Mouse (Mus musculus) liver, embryonic 14 days (tissue): ENCODE data around the gene Tspan10. TPM values are rescaled to one million over a fixed set of nuclear protein-coding genes. Genes with fewer than 3 reads are reported as not detected.

ENCODE experiments used
- polyA plus RNA-seq: library from polyadenylated mRNA; depleted of rRNA; stranded (reverse); fragments of >200 nt; gene quantifications from 2 replicates; pipeline ENCODE4 v1.2.3, GENCODE M21; 2012; rRNA removed

The Tspan10 gene
- polyA plus RNA-seq: 0.03 TPM in 1 of 2 replicates, not detected in the other

DNA sequence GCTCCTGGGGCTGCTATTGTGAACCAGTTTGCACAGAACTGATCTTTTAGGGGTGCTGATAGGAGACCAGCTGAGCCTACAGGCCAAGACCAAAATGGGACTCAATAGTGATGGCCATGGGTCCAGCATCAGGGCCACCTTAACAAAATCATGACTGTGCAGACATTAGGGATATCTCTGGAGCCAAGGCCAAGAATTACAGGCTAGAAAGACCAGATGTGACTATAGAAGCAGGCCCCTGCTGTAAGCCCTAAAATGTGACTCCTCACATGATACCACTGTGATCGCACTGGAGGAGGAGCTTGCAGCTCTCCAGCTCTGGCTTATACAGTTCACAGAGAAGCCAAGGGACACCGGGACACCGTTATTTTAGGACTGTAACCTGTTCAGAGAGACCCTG, at the start of gene Tspan10:
Tspan10 (plus strand) TSS at position 301 of the 400 bp plus-strand sequence.

DNA sequence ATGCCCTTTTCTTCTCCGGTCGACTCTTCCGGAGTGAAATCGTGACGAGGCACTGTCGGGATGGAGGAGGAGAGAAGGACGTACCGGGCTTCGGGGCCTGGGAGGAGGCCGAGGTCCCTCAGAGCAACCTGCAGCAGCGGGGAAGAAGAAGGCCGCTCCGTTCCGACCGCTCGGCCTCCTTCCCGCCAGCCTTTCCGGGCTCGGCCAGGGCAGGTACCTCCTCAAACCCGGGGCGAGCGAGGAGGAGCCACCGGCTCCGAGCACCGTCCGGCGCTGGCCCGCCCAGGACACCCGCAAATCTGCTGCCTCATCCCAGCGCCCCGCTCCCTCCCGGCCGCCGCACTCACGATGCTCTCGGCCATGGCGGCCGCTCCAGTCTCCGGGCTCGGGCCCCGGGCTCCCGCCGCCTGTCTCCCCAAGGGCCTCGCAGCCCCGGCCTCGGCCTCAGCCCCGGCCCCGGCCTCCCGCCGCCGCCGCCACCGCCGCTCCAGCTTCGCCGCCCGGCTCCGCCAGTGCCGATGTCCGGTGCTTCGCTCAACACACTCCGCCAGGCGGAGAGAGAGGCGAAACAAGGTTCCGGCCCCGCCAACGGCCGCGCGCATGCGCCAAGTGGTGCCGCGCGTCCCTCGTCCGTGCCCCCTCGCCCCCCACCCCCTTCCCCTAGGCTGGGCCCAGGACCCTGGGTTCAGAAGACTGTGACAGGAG, 5.1 kb upstream of the Tspan10 start, which contains the start of gene Nploc4:
Nploc4 (minus strand) TSS at position 557 of the 705 bp plus-strand sequence.

DNA sequence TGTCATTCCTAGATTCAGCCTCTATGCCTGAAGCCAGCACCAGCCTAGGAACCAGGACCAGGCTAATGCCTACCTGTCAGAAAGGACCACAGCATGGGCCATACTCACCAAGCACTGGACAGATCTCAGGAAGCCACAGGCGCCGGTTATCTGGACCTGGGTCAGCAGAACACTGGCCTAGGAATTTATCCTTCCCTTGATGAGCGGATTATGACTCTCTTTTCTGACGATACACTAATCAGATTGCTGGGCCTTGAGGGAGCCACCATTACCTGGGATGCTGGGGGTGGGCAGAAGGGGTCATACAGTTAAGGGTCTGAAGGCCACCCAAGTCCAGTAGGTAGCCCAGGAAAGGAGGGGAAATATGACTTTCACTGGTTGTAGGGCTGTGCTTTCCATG, 10.9 kb downstream of the Tspan10 start, which contains the start of gene Pde6g:
Pde6g (minus strand) TSS at position 195 of the 400 bp plus-strand sequence.

DNA sequence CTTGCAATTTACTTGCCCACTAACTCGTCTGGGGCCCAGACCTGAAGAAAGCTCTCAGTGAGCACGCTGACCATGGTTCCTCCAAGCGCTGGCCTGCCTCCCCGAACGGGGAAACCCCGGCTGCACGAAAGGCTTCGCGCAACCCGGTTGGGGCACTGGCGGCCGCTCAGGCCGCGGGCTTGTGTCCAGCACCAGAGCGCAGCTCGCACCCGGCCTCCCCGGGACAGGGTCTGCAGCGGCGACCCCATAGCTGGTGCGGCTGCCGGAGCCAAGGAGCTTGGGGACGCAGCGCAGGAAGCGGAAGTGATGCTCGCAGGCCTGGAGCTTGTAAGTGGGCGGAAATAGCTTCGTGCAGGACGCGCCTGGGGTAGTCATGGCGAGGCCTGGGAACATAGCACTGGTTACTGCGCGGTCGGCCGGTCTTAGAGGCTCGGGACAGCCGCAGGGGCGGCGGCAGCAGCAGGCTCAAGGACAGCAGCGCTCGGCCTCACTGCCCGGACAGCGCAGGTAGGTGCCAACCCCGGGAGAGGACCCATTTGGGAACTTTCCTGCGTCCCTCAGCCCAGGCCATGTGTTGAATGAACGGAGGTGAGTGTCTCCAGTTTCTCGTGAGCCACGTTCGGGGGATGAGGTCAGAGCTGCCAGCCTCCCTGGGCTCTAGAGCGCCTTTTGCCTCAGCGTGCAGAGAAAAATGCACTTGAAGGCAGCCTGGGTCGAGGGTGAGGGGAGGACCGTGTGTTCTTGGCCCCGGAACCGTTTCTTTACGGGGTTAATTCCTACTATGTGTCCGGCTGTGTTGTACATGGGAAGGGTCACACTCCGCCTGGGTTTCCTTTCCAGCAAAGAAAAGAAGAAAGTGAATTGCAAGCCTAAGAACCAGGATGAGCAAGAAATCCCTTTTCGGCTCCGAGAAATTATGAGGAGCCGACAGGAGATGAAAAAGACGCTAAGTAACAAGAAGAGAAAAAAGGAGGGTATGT, 15.6 kb downstream of the Tspan10 start, which contains the start of the genes Oxld1 and Ccdc137:
Oxld1 (minus strand) TSS at position 297 of the 980 bp plus-strand sequence.
Ccdc137 (plus strand) TSS at position 344 of the 980 bp plus-strand sequence.

DNA sequence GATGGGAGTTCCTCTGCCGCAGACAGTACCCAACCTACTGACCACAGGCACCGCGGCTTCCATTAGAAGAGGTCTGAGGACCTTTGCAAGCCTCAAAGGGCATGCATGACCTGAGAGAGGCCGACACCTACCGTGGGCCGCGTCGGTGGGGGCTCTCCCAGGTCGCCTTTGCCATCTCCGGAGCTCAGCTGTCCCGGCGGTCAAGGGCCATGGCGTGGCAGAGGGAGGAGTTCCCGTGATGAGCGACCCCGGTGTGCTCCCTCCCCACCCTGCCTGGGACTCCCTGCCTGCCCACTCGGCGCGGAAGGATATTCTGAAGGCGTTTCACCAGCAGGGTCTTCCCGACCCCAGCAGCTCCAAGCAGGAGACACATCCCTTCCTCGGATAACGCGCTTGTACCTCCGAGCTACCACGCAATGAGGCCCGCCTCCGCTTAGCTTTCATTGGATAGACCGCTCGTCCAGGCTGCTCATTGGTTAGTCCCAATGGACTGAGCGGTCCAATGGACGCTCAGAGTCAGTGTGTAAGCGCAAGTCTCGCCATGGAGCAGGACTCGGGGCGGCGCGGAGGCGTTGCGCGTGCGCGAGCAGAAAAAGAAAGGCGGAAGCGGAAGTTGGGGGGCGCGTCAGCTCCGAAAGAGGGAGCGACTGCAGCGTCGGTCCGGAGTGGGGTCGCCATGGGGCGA, 24.7 kb downstream of the Tspan10 start, which contains the start of gene Arl16:
Arl16 (minus strand) TSS at position 557 of the 685 bp plus-strand sequence.

DNA sequence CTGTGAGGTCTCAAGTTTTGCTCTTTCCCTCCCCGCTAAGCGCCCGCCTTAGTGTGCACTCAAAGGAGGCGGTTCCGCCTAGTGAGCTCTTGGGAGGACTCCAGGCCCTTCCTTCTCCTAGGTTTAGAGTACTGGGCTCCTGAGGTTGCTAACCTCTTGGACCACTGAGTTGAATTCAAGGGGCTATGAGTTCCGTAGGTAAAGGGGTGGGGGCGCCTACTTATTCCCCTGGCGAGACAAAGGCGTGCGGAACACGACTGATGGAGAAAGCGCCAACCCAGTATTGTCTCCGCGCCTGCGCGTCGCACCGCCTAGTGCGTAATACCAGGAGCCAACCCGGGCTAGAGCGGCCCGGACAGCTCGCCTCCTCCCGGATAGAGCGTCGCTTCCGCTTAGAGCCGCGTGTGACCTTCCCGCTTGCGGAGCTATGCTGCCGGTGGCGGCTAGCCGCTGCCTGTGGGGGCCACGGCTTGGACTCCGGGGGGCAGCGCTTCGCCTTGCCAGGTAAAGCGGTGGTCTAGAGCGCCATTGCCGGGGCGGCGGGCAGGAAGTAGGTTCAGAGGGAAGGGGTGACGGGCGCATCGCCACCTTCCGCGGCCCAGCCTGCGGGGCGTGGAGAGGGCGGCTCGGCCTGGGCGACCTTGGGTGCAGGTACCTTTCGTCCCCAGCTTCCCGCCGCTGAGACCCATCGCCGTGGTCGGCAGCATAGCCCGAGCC, 42.0 kb downstream of the Tspan10 start, which contains the start of gene Mrpl12:
Mrpl12 (plus strand) TSS at position 349 of the 717 bp plus-strand sequence.

DNA sequence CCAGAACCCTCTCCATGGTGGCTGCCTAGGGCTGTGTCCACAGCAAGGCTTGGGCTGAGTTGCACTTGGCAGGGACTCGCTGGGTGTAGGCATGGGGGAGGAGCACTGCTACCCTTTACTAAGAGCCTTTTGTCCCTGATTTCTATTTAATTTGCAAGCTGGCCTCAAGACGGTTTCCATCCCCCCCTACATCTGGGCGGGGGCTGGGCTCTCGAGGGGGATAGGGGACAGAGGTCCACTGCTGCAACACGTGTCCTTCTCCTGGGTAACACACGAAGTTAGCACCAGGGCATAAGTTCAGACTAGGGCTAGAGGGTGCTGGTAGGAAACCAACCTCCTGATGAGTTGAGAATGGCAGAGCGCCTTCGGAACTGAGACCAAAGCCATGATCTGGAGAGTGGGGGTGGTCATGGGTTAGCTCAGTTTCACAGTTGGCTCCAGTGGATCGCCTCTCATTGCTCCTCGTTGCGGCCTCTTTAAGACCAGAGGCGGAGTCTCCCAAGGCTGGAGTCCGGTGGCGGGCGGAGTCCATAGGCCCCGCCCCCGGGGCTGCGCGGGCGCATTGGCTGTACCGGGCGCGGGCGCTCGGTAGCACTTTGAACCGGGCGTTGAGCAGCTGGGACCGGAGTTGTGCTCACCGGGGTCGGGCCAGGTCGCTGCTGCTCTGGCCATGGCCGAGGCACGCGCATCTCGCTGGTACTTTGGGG, 49.0 kb downstream of the Tspan10 start, which contains the start of gene Slc25a10:
Slc25a10 (plus strand) TSS at position 524 of the 707 bp plus-strand sequence.

Other genes starting within 250 kb of the Tspan10 start
- 1.3 and 1.7 TPM in 2 replicates for gene Bahcc1, start 209.7 kb upstream of the Tspan10 start, polyA plus RNA-seq
- gene Actg1, start 94.1 kb upstream of the Tspan10 start, polyA plus RNA-seq: 238 and 303 TPM in 2 replicates
- gene Fscn2, start 81.1 kb upstream of the Tspan10 start, polyA plus RNA-seq: 0.03 TPM in 1 of 2 replicates, not detected in the other
- 5.3 and 5.7 TPM in 2 replicates for gene Faap100, start 63.9 kb upstream of the Tspan10 start, polyA plus RNA-seq
- gene Nploc4, start 4.9 kb upstream of the Tspan10 start, polyA plus RNA-seq: 18.5 and 22.6 TPM in 2 replicates
- 0.22 and 0.25 TPM in 2 replicates for gene Pde6g, start 10.9 kb downstream of the Tspan10 start, polyA plus RNA-seq
- gene Oxld1, start 15.4 kb downstream of the Tspan10 start, polyA plus RNA-seq: 4.2 and 5.3 TPM in 2 replicates
- 15.5 and 17.7 TPM in 2 replicates for gene Ccdc137, start 15.5 kb downstream of the Tspan10 start, polyA plus RNA-seq
- 8.3 and 11.6 TPM in 2 replicates for gene Arl16, start 25.0 kb downstream of the Tspan10 start, polyA plus RNA-seq
- gene Mrpl12, start 42.0 kb downstream of the Tspan10 start, polyA plus RNA-seq: 77.5 and 86.5 TPM in 2 replicates
- 27.2 and 31.8 TPM in 2 replicates for gene Slc25a10, start 49.2 kb downstream of the Tspan10 start, polyA plus RNA-seq
- 16.1 and 19.1 TPM in 2 replicates for gene Gcgr, start 88.1 kb downstream of the Tspan10 start, polyA plus RNA-seq
- gene Mcrip1, start 107.1 kb downstream of the Tspan10 start, polyA plus RNA-seq: 25.4 and 28.5 TPM in 2 replicates
- 0.14 TPM in 1 of 2 replicates, not detected in the other for gene Ppp1r27, start 108.5 kb downstream of the Tspan10 start, polyA plus RNA-seq
- gene P4hb, start 130.6 kb downstream of the Tspan10 start, polyA plus RNA-seq: 239 and 240 TPM in 2 replicates
- 151 and 168 TPM in 2 replicates for gene Arhgdia, start 139.0 kb downstream of the Tspan10 start, polyA plus RNA-seq
- gene Alyref, start 155.7 kb downstream of the Tspan10 start, polyA plus RNA-seq: 112 and 119 TPM in 2 replicates
- 49.9 and 56.0 TPM in 2 replicates for gene Anapc11, start 155.8 kb downstream of the Tspan10 start, polyA plus RNA-seq
- gene Npb, start 165.8 kb downstream of the Tspan10 start, polyA plus RNA-seq: 4.6 and 5.4 TPM in 2 replicates
- gene Pcyt2, start 175.3 kb downstream of the Tspan10 start, polyA plus RNA-seq: 113 and 125 TPM in 2 replicates
- 27.4 and 30.1 TPM in 2 replicates for gene Sirt7, start 182.6 kb downstream of the Tspan10 start, polyA plus RNA-seq
- 25.1 and 29.7 TPM in 2 replicates for gene Mafg, start 191.0 kb downstream of the Tspan10 start, polyA plus RNA-seq
- 4.4 and 4.5 TPM in 2 replicates for gene Pycr1, start 201.1 kb downstream of the Tspan10 start, polyA plus RNA-seq
- gene Myadml2, start 205.5 kb downstream of the Tspan10 start, polyA plus RNA-seq: 0.14 and 0.28 TPM in 2 replicates
- 0.22 and 0.43 TPM in 2 replicates for gene Notum, start 218.5 kb downstream of the Tspan10 start, polyA plus RNA-seq
- gene Aspscr1, start 230.3 kb downstream of the Tspan10 start, polyA plus RNA-seq: 16.8 and 20.5 TPM in 2 replicates